Mouse (Mus musculus): ENCODE measurements around the gene Ranbp1.

GRCm38 (mm10) chr16:18228856-18229255 lies 19.7 kb downstream of the Ranbp1 start:
- TF ChIP-seq CTCF (IDR thresholded peaks at IDR 0.05; ENCODE audit: low read depth, low read length) (no peak), POLR2AphosphoS5 (IDR thresholded peaks at IDR 0.05; ENCODE audit: insufficient replicate concordance, low read depth, low read length) (no peak)

All from G1E (cell line).